Mouse (Mus musculus) lung, adult 2 months (tissue): Measurements from ENCODE around the gene Zc3h12c.

Experiments used
- CTCF ChIP-seq: fragments of 200-500 bp; IDR thresholded peaks from 2 replicates; pipeline ENCODE4 v1.5.1; 2011; ENCODE audit warnings: mild to moderate bottlenecking, low read length, control low read depth; ENCODE audit not compliant: insufficient read depth
- POLR2A ChIP-seq: fragments of 200-500 bp; IDR thresholded peaks from 2 replicates; pipeline ENCODE4 v1.6.1; 2011; ENCODE audit warnings: low read depth, mild to moderate bottlenecking, control low read depth, low read length, borderline replicate concordance; ENCODE audit errors: extremely low read depth

- TF ChIP-seq POLR2A (no peak), CTCF (no peak)
Observed at GRCm38 (mm10) chr9:52165076-52165705, 3.2 kb downstream of the Zc3h12c start.
